Mouse (Mus musculus) lung, embryonic 16.5 days (tissue): ENCODE measurements around the gene Btbd19. TPM values are rescaled to one million over a fixed set of nuclear protein-coding genes. Genes with fewer than 3 reads are reported as not detected.

Experiments used
- ATAC-seq: fragments of 200-750 bp; cut with Nextera tagmentation; 2 replicates; pipeline ENCODE4 v1.8.0; 2017; ENCODE audit warnings: low read depth, mild to moderate bottlenecking, moderate library complexity
- H3K27ac ChIP-seq: fragments of 300-500 bp; sonication (generic); 2 replicates; pipeline ENCODE4 v1.5.1; 2014; ENCODE audit warnings: mild to moderate bottlenecking, control low read depth, low read length
- H3K27me3 ChIP-seq: fragments of 300-500 bp; sonication (generic); 2 replicates; pipeline ENCODE4 v1.6.1; 2014; ENCODE audit warnings: low read depth, low read length, mixed read lengths; ENCODE audit not compliant: control insufficient read depth, insufficient read depth
- H3K36me3 ChIP-seq: fragments of 300-500 bp; sonication (generic); 2 replicates; pipeline ENCODE4 v1.6.1; 2014; ENCODE audit warnings: low read length; ENCODE audit not compliant: control insufficient read depth, insufficient read depth
- H3K4me1 ChIP-seq: fragments of 300-500 bp; sonication (generic); replicated peaks from 2 replicates; pipeline ENCODE4 v1.6.1; 2014; ENCODE audit warnings: low read length, mixed read lengths; ENCODE audit not compliant: control insufficient read depth, insufficient read depth
- H3K4me2 ChIP-seq: fragments of 300-500 bp; sonication (generic); 2 replicates; pipeline ENCODE4 v1.6.1; 2014; ENCODE audit warnings: low read depth, low read length, control low read depth
- H3K4me3 ChIP-seq: fragments of 300-500 bp; sonication (generic); 2 replicates; pipeline ENCODE4 v1.5.1; 2014; ENCODE audit warnings: mild to moderate bottlenecking, low read length, control low read depth
- H3K9ac ChIP-seq: fragments of 300-500 bp; sonication (generic); 2 replicates; pipeline ENCODE4 v1.6.1; 2014; ENCODE audit warnings: low read length, control low read depth
- H3K9me3 ChIP-seq: fragments of 300-500 bp; sonication (generic); 2 replicates; pipeline ENCODE4 v1.6.1; 2016; ENCODE audit warnings: low read length; ENCODE audit not compliant: control insufficient read depth
- WGBS: fragments of 180-500 bp; shearing (Covaris S2); extraction: QIAGEN DNeasy Blood & Tissue Kit; methylation state at CpG from one replicate; pipeline ENCODE4 v1.1.7; 2014; 5-methylcytosine and 5-hydroxymethylcytosine counted together
- polyA plus RNA-seq: library from polyadenylated mRNA; unstranded; fragments of >200 nt; fragmentation: Nextera tagmentation; extraction: Ambion mirVana; gene quantifications from 2 replicates; pipeline ENCODE4 v1.2.1, GENCODE M21; 2015

The Btbd19 gene
- polyA plus RNA-seq, 1 experiment from 2014 or later = 4.9 TPM

DNA sequence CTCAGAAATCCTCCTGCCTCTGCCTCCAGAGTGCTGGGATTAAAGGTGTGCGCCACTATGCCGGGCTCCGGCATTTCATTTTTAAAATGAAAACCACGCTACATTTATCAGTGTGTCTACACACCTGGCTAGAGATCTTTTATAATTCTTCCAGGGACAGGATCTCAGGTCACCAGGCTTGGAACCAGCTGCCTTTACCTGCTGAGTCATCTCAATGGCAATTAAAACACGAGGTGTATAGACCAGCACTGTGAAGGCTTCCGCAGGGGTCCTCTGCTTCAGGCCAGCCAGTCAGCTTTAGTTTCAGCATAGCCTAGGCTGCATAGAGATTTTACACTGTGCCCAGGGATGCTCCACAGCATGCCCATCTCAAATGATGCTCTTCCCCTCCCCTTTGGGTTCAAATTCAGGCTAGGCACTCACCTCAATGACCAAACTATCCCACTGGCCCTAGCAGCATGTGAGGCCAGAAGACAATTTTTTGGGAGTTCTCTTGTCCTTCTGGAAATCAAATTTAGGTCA, 24.7 kb upstream of the Btbd19 start:
- peaks cover 46% of the 10 kb centered on the region for H3K36me3 ChIP-seq
- 90% methylated on average over 6 of the region's 6 CpGs for WGBS

DNA sequence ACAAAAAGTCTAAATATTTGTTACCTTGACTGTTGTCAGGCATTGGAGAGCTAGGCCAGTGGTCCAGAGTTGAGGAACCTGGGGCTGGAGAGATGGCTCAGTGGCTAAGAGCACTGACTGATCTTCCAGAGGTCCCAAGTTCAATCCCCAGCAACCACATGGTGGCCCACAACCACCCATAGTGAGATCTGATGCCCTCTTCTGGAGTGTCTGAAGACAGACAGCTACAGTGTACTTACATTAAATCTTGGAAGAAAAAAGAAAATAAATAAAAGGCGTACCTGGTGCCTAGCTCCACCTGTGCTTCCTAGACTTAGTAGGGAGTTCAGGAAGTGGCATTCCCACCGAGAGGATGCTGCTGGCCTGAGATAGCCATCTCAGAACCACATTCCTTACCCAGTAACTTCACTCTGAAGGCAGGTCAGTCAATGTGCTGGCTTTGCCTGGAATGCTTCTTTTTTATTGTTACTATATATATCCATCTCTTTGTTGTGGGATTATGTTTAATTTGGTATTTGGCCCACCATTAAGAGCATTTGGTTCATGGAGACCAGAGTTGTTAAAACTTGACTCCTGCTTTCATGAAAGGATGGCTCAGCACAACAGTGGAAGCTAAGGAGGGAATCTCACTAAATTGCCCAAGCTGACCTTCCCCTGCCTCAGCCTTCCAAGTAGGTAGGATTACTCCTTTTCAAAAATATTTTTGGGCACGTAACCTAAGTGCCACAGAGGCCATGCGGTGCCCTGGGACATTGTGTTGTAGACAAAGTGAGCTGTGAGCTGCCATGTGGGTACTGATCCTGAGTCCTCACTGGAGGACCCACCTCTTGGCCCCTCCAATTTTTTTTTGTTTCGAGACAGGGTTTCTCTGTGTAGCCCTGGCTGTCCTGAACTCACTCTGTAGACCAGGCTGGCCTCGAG, 24.0 kb upstream of the Btbd19 start:
- no peak for ATAC-seq
- WGBS = 65% methylated on average over 6 of the region's 6 CpGs
- no peak overlapping the region for H3K9ac ChIP-seq
- H3K36me3 ChIP-seq = peaks cover 46% of the 10 kb centered on the region
- H3K4me1 ChIP-seq = peaks cover 17% of the 10 kb centered on the region
- H3K4me3 ChIP-seq = no peak overlapping the region
- H3K27me3 ChIP-seq = no peaks in the 10 kb centered on the region
- no peak overlapping the region for H3K27ac ChIP-seq
- H3K9me3 ChIP-seq = no peaks in the 10 kb centered on the region
- H3K4me2 ChIP-seq = no peak overlapping the region

More for the DNA sequence above, 24.7 kb upstream of the Btbd19 start:
- Histone ChIP-seq H3K9me3 (no peaks in the 10 kb centered on the region), H3K27ac (no peak overlapping the region), H3K4me1 (peaks cover 17% of the 10 kb centered on the region), H3K27me3 (no peaks in the 10 kb centered on the region), H3K4me3 (no peak overlapping the region), H3K4me2 (no peak overlapping the region), H3K9ac (no peak overlapping the region)
- ATAC-seq = no peak

DNA sequence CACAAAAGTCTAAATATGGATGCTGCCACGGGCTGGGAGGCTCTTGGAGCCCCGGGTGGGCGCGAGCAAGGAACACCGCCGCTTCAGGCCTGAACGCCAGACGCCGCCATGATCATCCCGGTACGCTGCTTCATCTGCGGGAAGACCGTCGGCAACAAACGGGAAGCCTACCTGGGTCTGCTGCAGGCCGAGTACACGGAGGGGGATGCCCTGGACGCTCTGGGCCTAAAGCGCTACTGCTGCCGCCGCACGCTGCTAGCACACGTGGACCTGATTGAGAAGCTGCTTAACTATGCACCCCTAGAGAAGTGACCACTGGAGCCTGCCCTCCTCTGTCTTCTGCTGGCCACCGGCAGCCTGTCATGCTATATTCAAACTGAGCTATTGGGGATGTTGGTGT, 23.3 kb upstream of the Btbd19 start:
- Histone ChIP-seq H3K27me3 (no peaks in the 10 kb centered on the region), H3K9ac (no peak overlapping the region), H3K36me3 (peaks cover 39% of the 10 kb centered on the region), H3K4me3 (no peak overlapping the region), H3K27ac (no peak overlapping the region), H3K4me2 (no peak overlapping the region), H3K4me1 (peaks cover 11% of the 10 kb centered on the region), H3K9me3 (no peaks in the 10 kb centered on the region)
- no peak for ATAC-seq
- WGBS = 59% methylated on average over 24 of the region's 24 CpGs

DNA sequence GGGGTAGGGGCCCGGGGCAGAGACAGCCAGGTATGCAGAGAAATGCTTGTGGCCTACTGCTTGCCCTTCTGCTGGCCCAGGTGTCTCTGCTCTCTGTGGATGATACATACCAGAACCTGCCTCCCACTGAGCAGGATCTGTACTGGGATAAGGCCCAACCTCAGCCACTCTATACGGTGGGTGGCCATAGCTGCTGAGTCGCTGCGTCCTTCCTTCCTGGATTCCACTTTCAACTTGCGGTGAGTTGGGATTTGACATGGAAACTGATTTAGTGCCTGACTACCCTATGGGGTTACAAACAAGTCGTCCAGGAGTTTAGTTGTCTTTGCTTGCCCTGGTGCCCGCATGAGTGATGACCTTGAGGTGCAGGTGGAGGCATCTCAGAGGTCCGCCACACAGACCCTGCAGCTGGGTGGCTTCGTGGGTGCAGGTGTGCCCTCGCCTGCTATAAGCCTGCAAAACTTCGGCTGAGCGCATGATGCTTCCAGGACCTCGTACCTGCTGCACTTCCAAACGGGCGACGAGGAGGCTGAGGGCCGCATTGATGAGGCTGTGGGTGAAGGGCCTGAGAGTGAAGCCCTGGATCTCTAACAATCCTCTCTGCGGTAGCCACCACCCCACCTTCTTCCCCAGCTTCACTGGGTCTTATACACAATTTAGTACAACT, 22.7 kb upstream of the Btbd19 start:
- no peak for ATAC-seq
- 71% methylated on average over 18 of the region's 18 CpGs for WGBS
- Histone ChIP-seq H3K9ac (no peak overlapping the region), H3K4me1 (peaks cover 6% of the 10 kb centered on the region), H3K4me2 (no peak overlapping the region), H3K9me3 (no peaks in the 10 kb centered on the region), H3K36me3 (peaks cover 33% of the 10 kb centered on the region), H3K27ac (no peak overlapping the region), H3K4me3 (no peak overlapping the region), H3K27me3 (no peaks in the 10 kb centered on the region)

DNA sequence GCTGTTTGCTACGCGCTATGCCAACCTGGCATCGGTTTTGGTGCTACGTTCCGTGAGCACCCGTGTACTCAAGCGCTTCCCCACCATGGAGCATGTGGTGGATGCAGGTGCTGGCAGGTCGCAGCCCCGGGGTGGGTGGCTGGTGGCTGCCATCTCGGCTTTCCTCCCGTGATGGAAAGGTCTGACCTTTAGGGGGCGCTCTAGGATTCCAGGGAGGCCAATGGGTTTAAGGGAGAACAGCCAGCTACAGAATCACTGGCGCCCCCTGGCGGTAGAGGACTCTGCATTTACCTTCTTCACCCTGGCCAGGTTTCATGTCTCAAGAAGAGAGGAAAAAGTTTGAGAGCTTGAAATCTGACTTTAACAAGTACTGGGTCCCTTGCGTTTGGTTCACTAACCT, 20.7 kb upstream of the Btbd19 start:
- H3K9ac ChIP-seq = no peak overlapping the region
- no peaks in the 10 kb centered on the region for H3K9me3 ChIP-seq
- H3K4me2 ChIP-seq = no peak overlapping the region
- no peaks in the 10 kb centered on the region for H3K27me3 ChIP-seq
- ATAC-seq = no peak; the same call in 1 of the 2 replicates
- H3K27ac ChIP-seq = no peak overlapping the region
- H3K4me3 ChIP-seq = no peak overlapping the region
- H3K36me3 ChIP-seq = peaks cover 15% of the 10 kb centered on the region
- 33% methylated on average over 15 of the region's 15 CpGs for WGBS
- no peaks in the 10 kb centered on the region for H3K4me1 ChIP-seq

DNA sequence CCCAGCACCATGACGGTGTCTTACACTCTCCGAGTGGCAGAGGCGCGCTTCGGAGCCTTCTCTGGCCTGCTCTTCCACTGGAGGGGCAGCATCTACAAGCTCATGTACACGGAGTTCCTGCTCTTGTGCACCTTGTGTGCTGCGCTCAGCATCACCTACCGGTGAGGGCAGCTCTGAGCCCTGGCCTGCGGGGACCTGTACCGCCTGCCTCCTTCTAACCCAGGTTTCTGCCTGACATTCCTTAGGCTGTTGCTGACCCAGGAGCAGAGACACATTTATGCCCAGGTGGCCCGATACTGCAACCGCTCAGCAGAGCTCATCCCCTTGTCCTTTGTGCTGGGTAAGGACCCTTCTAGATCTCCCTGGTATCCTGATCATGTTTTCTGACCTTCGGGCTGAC, 19.7 kb upstream of the Btbd19 start:
- WGBS = 87% methylated on average over 13 of the region's 13 CpGs
- no peaks in the 10 kb centered on the region for H3K27me3 ChIP-seq

DNA sequence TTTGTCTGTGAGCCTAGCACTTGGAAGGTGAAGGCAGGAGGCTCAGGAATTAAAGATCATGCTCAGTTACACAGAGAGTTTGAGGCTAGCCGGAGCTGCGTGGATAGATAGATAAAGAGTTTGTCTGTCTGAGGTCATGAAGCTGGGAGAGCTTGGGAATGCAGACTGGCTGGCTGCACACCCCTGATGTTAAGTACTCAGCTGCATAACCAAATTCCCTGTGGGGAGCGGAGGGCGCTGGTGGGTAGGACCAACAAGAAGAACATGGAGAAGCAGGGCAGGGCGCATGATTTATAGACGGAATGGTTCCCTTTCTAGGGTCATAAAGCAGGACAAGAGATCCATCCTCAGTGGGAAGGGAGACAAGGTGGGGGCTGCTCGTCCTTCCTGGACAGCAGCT, 17.5 kb upstream of the Btbd19 start:
- no peaks in the 10 kb centered on the region for H3K27me3 ChIP-seq
- H3K4me1 ChIP-seq = no peaks in the 10 kb centered on the region
- no peaks in the 10 kb centered on the region for H3K9me3 ChIP-seq
- no peak overlapping the region for H3K27ac ChIP-seq
- ATAC-seq = no peak
- H3K4me3 ChIP-seq = no peak overlapping the region
- H3K4me2 ChIP-seq = no peak overlapping the region
- 37% methylated on average over 7 of the region's 7 CpGs for WGBS
- H3K9ac ChIP-seq = no peak overlapping the region
- no peaks in the 10 kb centered on the region for H3K36me3 ChIP-seq

More for the DNA sequence above, 19.7 kb upstream of the Btbd19 start:
- Histone ChIP-seq H3K4me3 (no peak overlapping the region), H3K4me1 (no peaks in the 10 kb centered on the region), H3K4me2 (no peak overlapping the region), H3K9ac (no peak overlapping the region), H3K27ac (no peak overlapping the region), H3K9me3 (no peaks in the 10 kb centered on the region), H3K36me3 (peaks cover 6% of the 10 kb centered on the region)
- ATAC-seq = no peak

DNA sequence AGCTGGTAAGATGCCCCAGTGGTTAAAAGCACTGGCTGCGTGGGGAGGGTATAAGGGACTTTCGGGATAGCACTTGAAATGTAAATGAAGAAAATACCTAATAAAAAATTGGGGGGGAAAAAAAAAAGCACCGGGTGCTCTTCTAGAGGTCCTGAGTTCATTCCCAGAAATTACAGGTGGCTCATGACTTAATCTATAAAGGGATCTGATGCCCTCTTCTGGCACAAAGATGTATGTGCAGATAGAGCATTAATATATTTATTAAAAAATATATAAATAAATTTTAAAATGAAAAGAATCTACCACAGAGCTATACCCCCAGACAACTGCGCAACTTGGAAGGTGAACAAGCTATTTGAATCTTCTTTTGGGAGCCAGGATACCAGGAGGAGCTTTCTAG, 15.1 kb upstream of the Btbd19 start:
- 30% methylated on average over 4 of the region's 4 CpGs for WGBS
- H3K4me1 ChIP-seq = no peaks in the 10 kb centered on the region
- no peaks in the 10 kb centered on the region for H3K36me3 ChIP-seq
- H3K9me3 ChIP-seq = no peaks in the 10 kb centered on the region
- H3K27ac ChIP-seq = no peak overlapping the region
- no peak overlapping the region for H3K4me3 ChIP-seq
- no peak for ATAC-seq
- H3K4me2 ChIP-seq = no peak overlapping the region
- H3K9ac ChIP-seq = no peak overlapping the region
- no peaks in the 10 kb centered on the region for H3K27me3 ChIP-seq

DNA sequence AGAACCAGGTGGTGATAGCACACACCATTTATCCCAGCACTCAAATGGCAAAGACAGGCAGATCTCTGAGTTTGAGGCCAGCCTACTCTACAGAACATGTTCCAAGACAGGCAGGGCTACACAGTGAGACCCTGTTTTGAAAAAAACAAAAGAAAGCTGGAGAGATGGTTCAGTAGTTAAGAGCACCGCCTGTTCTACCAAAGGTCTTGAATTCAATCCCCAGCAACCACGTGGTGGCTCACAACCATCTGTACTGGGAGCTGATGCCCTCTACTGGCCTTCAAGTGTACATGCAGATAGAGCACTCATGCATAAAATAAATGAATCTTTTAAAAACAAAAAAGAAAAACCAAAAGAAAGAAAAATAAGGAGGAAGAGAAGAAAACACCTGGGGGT, 13.7 kb upstream of the Btbd19 start:
- no peaks in the 10 kb centered on the region for H3K9me3 ChIP-seq
- H3K27me3 ChIP-seq = no peaks in the 10 kb centered on the region
- H3K4me2 ChIP-seq = no peak overlapping the region
- no peaks in the 10 kb centered on the region for H3K36me3 ChIP-seq
- H3K27ac ChIP-seq = no peak overlapping the region
- H3K4me1 ChIP-seq = peaks cover 3% of the 10 kb centered on the region
- H3K9ac ChIP-seq = no peak overlapping the region
- no peak; the same call in 1 of the 2 replicates for ATAC-seq
- 5% methylated on average over 2 of the region's 2 CpGs for WGBS
- no peak overlapping the region for H3K4me3 ChIP-seq
